Mouse (Mus musculus) forebrain, postnatal 0 days (tissue): ENCODE results near the gene Armc2. TPM values are rescaled to one million over a fixed set of nuclear protein-coding genes. Genes with fewer than 3 reads are reported as not detected.

ENCODE experiments used
- ATAC-seq: fragments of 200-750 bp; cut with Nextera tagmentation; 2 replicates; pipeline ENCODE4 v1.8.0; 2017; ENCODE audit warnings: mild to moderate bottlenecking, moderate library complexity
- DNase-seq: peaks from one replicate; pipeline ENCODE4 v3.0.0-alpha.2; 2015
- H3K27ac ChIP-seq: fragments of 300-500 bp; sonication (generic); 2 replicates; pipeline ENCODE4 v1.5.1; 2014; ENCODE audit warnings: low read depth, mild to moderate bottlenecking, antibody characterized with exemption, low read length, moderate library complexity, mixed read lengths
- H3K27me3 ChIP-seq: fragments of 300-500 bp; sonication (generic); 2 replicates; pipeline ENCODE4 v1.6.1; 2014; ENCODE audit warnings: mild to moderate bottlenecking, low read length, mixed read lengths; ENCODE audit not compliant: insufficient read depth
- H3K36me3 ChIP-seq: fragments of 300-500 bp; sonication (generic); 2 replicates; pipeline ENCODE4 v1.6.1; 2014; ENCODE audit warnings: mild to moderate bottlenecking, moderate library complexity; ENCODE audit not compliant: insufficient read depth
- H3K4me1 ChIP-seq: fragments of 300-500 bp; sonication (generic); 2 replicates; pipeline ENCODE4 v1.6.1; 2014; ENCODE audit warnings: antibody characterized with exemption; ENCODE audit not compliant: insufficient read depth
- H3K4me2 ChIP-seq: fragments of 300-500 bp; sonication (generic); 2 replicates; pipeline ENCODE4 v1.6.1; 2014; ENCODE audit warnings: low read depth, mild to moderate bottlenecking, moderate library complexity
- H3K4me3 ChIP-seq: fragments of 300-500 bp; sonication (generic); 2 replicates; pipeline ENCODE4 v1.5.1; 2014; ENCODE audit warnings: low read depth, low read length, mixed read lengths
- H3K9ac ChIP-seq: fragments of 300-500 bp; sonication (generic); 2 replicates; pipeline ENCODE4 v1.6.1; 2014; ENCODE audit warnings: mild to moderate bottlenecking
- H3K9me3 ChIP-seq: fragments of 300-500 bp; sonication (generic); 2 replicates; pipeline ENCODE4 v1.6.1; 2016; ENCODE audit warnings: low read length
- CTCF ChIP-seq: sonication (generic); IDR thresholded peaks from 2 replicates; pipeline ENCODE4 v1.5.1; 2016; ENCODE audit warnings: antibody characterized with exemption, control low read depth, low read depth
- WGBS: fragments of 180-500 bp; shearing (Covaris S2); extraction: QIAGEN DNeasy Blood & Tissue Kit; methylation state at CpG from one replicate; pipeline ENCODE4 v1.1.7; 2014; 5-methylcytosine and 5-hydroxymethylcytosine counted together
- polyA plus RNA-seq: library from polyadenylated mRNA; unstranded; fragments of >200 nt; fragmentation: Nextera tagmentation; extraction: Ambion mirVana; gene quantifications from 2 replicates; pipeline ENCODE4 v1.2.1, GENCODE M21; 2015
- total RNA-seq: library from RNA; depleted of rRNA; stranded (reverse); fragments of >200 nt; gene quantifications from 2 replicates; pipeline ENCODE4 v1.2.3, GENCODE M21; 2014

Gene Armc2
- total and polyA plus RNA-seq, 2 experiments from 2014 or later, result 11.4 to 14.1 TPM

- H3K27me3 ChIP-seq, result no peaks in the 10 kb centered on the region
- WGBS, result 88% methylated on average over 8 of the region's 8 CpGs
- H3K9ac ChIP-seq, result no peak overlapping the region
- no peak overlapping the region for H3K27ac ChIP-seq
- H3K4me1 ChIP-seq, result no peaks in the 10 kb centered on the region
- no peak overlapping the region for H3K4me3 ChIP-seq
- TF ChIP-seq CTCF, result no peak
- H3K4me2 ChIP-seq, result no peak overlapping the region
- H3K9me3 ChIP-seq, result no peaks in the 10 kb centered on the region
- no peak for DNase-seq
- ATAC-seq, result no peak
- H3K36me3 ChIP-seq, result peaks cover 4% of the 10 kb centered on the region
These were observed 105.8 kb downstream of the Armc2 start for GRCm38 (mm10) chr10:41912290-41912994.

- no peak overlapping the region for H3K9ac ChIP-seq
- no peak for TF ChIP-seq CTCF
- H3K36me3 ChIP-seq, result peaks cover 28% of the 10 kb centered on the region
- H3K27ac ChIP-seq, result no peak overlapping the region
- ATAC-seq (peak; percentile 47), DNase-seq (no peak)
- no peaks in the 10 kb centered on the region for H3K27me3 ChIP-seq
- whole genome bisulfite sequencing, result 35% methylated on average over 6 of the region's 6 CpGs
- no peaks in the 10 kb centered on the region for H3K9me3 ChIP-seq
- H3K4me2 ChIP-seq, result no peak overlapping the region
- H3K4me1 ChIP-seq, result no peaks in the 10 kb centered on the region
- H3K4me3 ChIP-seq, result no peak overlapping the region
These were observed 109.3 kb downstream of the Armc2 start for GRCm38 (mm10) chr10:41908899-41909298.

GRCm38 (mm10) chr10:41907950-41908349 lies 110.3 kb downstream of the Armc2 start:
- H3K9me3 ChIP-seq, result no peaks in the 10 kb centered on the region
- TF ChIP-seq CTCF, result no peak
- DNase-seq (no peak), ATAC-seq (no peak)
- H3K4me3 ChIP-seq, result no peak overlapping the region
- H3K27ac ChIP-seq, result no peak overlapping the region
- no peak overlapping the region for H3K9ac ChIP-seq
- H3K4me1 ChIP-seq, result no peaks in the 10 kb centered on the region
- H3K27me3 ChIP-seq, result no peaks in the 10 kb centered on the region
- H3K4me2 ChIP-seq, result no peak overlapping the region
- WGBS, result 56% methylated on average over 4 of the region's 4 CpGs
- H3K36me3 ChIP-seq, result peaks cover 32% of the 10 kb centered on the region

DNA sequence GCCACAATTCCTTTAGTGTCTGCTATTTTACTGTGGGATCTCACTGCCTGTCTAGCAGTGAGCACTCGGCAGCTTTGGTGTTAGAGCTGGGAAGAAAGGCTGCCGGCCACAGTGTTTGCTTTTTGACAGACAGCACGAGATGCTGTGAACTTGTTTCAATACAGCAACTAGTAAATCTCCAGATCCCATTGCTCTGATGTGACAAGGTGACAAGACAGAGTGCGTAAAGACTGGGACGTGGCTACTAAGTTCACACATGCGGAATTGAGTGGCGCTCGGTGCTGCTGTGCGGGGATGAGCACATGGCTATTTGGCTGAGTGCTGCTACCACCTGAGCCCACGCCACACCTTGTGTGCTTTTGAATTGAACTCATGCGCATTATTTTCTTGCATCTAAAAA lies 110.8 kb downstream of the Armc2 start:
- peak; percentile 13; the same call in 1 of the 2 replicates for ATAC-seq
- no peak for TF ChIP-seq CTCF
- peaks cover 32% of the 10 kb centered on the region for H3K36me3 ChIP-seq
- H3K9ac ChIP-seq, result no peak overlapping the region
- no peaks in the 10 kb centered on the region for H3K9me3 ChIP-seq
- no peaks in the 10 kb centered on the region for H3K4me1 ChIP-seq
- WGBS, result 58% methylated on average over 11 of the region's 11 CpGs
- no peak overlapping the region for H3K4me3 ChIP-seq
- no peak overlapping the region for H3K4me2 ChIP-seq
- no peak overlapping the region for H3K27ac ChIP-seq
- H3K27me3 ChIP-seq, result no peaks in the 10 kb centered on the region
- no peak for DNase-seq

- H3K27ac ChIP-seq, result no peak overlapping the region
- no peaks in the 10 kb centered on the region for H3K9me3 ChIP-seq
- H3K27me3 ChIP-seq, result no peaks in the 10 kb centered on the region
- H3K4me2 ChIP-seq, result no peak overlapping the region
- WGBS, result 79% methylated on average over 6 of the region's 6 CpGs
- peaks cover 35% of the 10 kb centered on the region for H3K36me3 ChIP-seq
- ATAC-seq (no peak), DNase-seq (no peak)
- TF ChIP-seq CTCF, result no peak
- no peak overlapping the region for H3K9ac ChIP-seq
- H3K4me3 ChIP-seq, result no peak overlapping the region
- no peaks in the 10 kb centered on the region for H3K4me1 ChIP-seq
These were observed 116.4 kb downstream of the Armc2 start for GRCm38 (mm10) chr10:41901864-41902263.

GRCm38 (mm10) chr10:41901456-41901855 lies 116.8 kb downstream of the Armc2 start:
- no peak for ATAC-seq
- 94% methylated on average over 8 of the region's 8 CpGs for WGBS
- H3K4me2 ChIP-seq, result no peak overlapping the region
- peaks cover 33% of the 10 kb centered on the region for H3K36me3 ChIP-seq
- H3K4me1 ChIP-seq, result no peaks in the 10 kb centered on the region
- H3K4me3 ChIP-seq, result no peak overlapping the region
- no peak overlapping the region for H3K9ac ChIP-seq
- H3K27ac ChIP-seq, result no peak overlapping the region
- no peak for TF ChIP-seq CTCF
- no peaks in the 10 kb centered on the region for H3K9me3 ChIP-seq
- H3K27me3 ChIP-seq, result no peaks in the 10 kb centered on the region
- DNase-seq, result no peak

GRCm38 (mm10) chr10:41896865-41897264 lies 121.4 kb downstream of the Armc2 start:
- no peak overlapping the region for H3K27ac ChIP-seq

More at GRCm38 (mm10) chr10:41896865-41897264, 121.4 kb downstream of the Armc2 start:
- Histone ChIP-seq H3K9ac (no peak overlapping the region), H3K4me2 (no peak overlapping the region), H3K4me1 (no peaks in the 10 kb centered on the region), H3K27me3 (no peaks in the 10 kb centered on the region), H3K9me3 (no peaks in the 10 kb centered on the region), H3K4me3 (no peak overlapping the region), H3K36me3 (peaks cover 22% of the 10 kb centered on the region)
- ATAC-seq (no peak), DNase-seq (no peak)
- 94% methylated on average over 2 of the region's 2 CpGs for WGBS
- no peak for TF ChIP-seq CTCF
